Mouse (Mus musculus) limb, embryonic 12.5 days (tissue): ENCODE data around the gene Gm17542. TPM values are rescaled to one million over a fixed set of nuclear protein-coding genes. Genes with fewer than 3 reads are reported as not detected.
"Not testable (repeated sequence)": the region's sequence is repeated elsewhere in the genome, so short reads cannot be mapped to it uniquely, and the experiment has no call there.

Source experiments
- ATAC-seq: fragments of 200-750 bp; cut with Nextera tagmentation; 2 replicates; pipeline ENCODE4 v1.8.0; 2017; ENCODE audit warnings: low read depth, moderate TSS enrichment; ENCODE audit not compliant: insufficient number of reproducible peaks, insufficient read depth, low FRiP score, low TSS enrichment
- H3K27ac ChIP-seq: fragments of 300-500 bp; sonication (generic); 2 replicates; pipeline ENCODE4 v1.5.1; 2016; ENCODE audit warnings: mild to moderate bottlenecking, moderate library complexity
- H3K27me3 ChIP-seq: fragments of 300-500 bp; sonication (generic); 2 replicates; pipeline ENCODE4 v1.6.1; 2016; ENCODE audit warnings: mild to moderate bottlenecking, moderate library complexity
- H3K36me3 ChIP-seq: fragments of 300-500 bp; sonication (generic); 2 replicates; pipeline ENCODE4 v1.6.1; 2016; ENCODE audit warnings: mild to moderate bottlenecking, moderate library complexity
- H3K4me1 ChIP-seq: fragments of 300-500 bp; sonication (generic); replicated peaks from 2 replicates; pipeline ENCODE4 v1.6.1; 2016
- H3K4me2 ChIP-seq: fragments of 300-500 bp; sonication (generic); 2 replicates; pipeline ENCODE4 v1.6.1; 2016; ENCODE audit warnings: mild to moderate bottlenecking, moderate library complexity
- H3K4me3 ChIP-seq: fragments of 300-500 bp; sonication (generic); replicated peaks from 2 replicates; pipeline ENCODE4 v1.5.1; 2016; ENCODE audit warnings: mild to moderate bottlenecking
- H3K9ac ChIP-seq: fragments of 300-500 bp; sonication (generic); replicated peaks from 2 replicates; pipeline ENCODE4 v1.6.1; 2016; ENCODE audit warnings: mild to moderate bottlenecking, moderate library complexity
- H3K9me3 ChIP-seq: fragments of 300-500 bp; sonication (generic); 2 replicates; pipeline ENCODE4 v1.6.1; 2016; ENCODE audit warnings: mild to moderate bottlenecking, moderate library complexity
- WGBS: fragments of 180-500 bp; shearing (Covaris S2); methylation state at CpG from one replicate; pipeline ENCODE4 v1.1.7; 2016; 5-methylcytosine and 5-hydroxymethylcytosine counted together
- polyA plus RNA-seq: library from polyadenylated mRNA; unstranded; fragments of >200 nt; fragmentation: Nextera tagmentation; extraction: Ambion mirVana; gene quantifications from 2 replicates; pipeline ENCODE4 v1.2.1, GENCODE M21; 2016

Gene Gm17542
- polyA plus RNA-seq, result not detected in 2 replicates

DNA sequence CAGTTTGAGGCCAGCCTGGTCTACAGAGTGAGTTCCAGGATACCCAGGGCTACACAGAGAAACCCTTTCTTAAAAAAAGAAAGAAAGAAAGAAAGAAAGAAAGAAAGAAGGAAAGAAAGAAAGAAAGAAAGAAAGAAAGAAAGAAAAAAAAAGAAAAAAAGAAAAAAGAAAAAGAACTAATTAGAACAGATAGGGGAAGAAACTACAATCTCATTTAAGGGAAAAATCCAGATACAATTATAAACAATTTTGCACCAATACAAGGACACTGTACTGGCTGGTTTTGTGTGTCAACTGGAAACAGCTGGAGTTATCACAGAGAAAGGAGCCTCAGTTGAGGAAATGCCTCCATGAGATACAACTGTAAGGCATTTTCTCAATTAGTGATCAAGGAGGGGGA is at the start of gene Gm17542:
Gm17542 (minus strand) TSS at position 101 of the 400 bp plus-strand sequence.
- H3K9me3 ChIP-seq, H3K4me3 ChIP-seq, H3K4me2 ChIP-seq, H3K36me3 ChIP-seq, H3K27ac ChIP-seq, H3K27me3 ChIP-seq, H3K4me1 ChIP-seq, H3K9ac ChIP-seq, ATAC-seq: not testable (repeated sequence)

- H3K4me1 ChIP-seq, result no peaks in the 10 kb centered on the region
- H3K4me2 ChIP-seq, result no peak overlapping the region
- H3K4me3 ChIP-seq, result no peak overlapping the region
- no peaks in the 10 kb centered on the region for H3K9me3 ChIP-seq
- H3K27ac ChIP-seq, result no peak overlapping the region
- H3K9ac ChIP-seq, result no peak overlapping the region
- no peaks in the 10 kb centered on the region for H3K27me3 ChIP-seq
- ATAC-seq, result no peak
- no peaks in the 10 kb centered on the region for H3K36me3 ChIP-seq
Measured at GRCm38 (mm10) chr10:58739779-58740178, 21.8 kb upstream of the Gm17542 start.

DNA sequence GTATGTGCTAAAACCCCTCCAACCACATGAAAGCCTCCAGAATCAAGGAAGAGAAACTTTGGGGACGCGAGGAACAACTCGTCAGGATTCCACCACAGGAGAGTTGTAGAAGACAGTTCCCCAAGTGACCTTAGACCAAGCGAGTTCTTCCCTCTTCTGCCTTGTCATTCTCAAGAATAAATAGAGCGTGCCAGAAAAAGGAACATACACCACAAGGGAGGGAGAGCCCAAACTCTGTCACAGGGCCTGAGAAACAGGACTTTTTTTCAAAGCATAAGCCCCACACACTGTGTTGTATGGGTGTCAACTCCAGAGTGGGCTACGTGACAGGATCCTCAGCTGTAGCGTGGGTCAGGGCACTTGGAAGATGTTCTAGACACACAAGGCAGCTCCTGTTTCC is 20.1 kb upstream of the Gm17542 start:
- Histone ChIP-seq H3K27ac (no peak overlapping the region), H3K9me3 (no peaks in the 10 kb centered on the region), H3K4me1 (no peaks in the 10 kb centered on the region), H3K9ac (no peak overlapping the region), H3K4me2 (no peak overlapping the region), H3K36me3 (no peaks in the 10 kb centered on the region), H3K4me3 (no peak overlapping the region), H3K27me3 (no peaks in the 10 kb centered on the region)
- WGBS, result 87% methylated on average over 7 of the region's 7 CpGs
- no peak for ATAC-seq

DNA sequence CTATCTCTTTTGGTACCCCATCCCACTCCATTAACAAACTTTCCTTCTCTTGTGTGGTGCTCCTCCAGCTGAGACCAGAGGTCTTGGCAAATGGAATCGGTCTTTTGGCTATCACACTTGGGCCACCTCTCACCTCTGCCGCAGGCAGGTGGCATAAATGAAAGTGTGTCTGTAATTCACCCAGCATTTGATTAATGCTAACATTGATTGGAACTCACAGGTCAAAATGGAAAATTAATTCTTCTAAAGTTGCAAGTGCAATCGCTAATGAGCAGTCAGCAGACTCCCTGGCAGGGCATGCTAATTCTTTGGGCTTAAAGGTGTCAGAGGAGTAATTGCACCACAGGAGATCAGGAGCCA is 3.2 kb downstream of the Gm17542 start:
- WGBS, result 35% methylated on average over 3 of the region's 3 CpGs
- Histone ChIP-seq H3K36me3 (no peaks in the 10 kb centered on the region), H3K27ac (no peak overlapping the region), H3K4me3 (peak overlapping the region; percentile 16), H3K4me2 (peak overlapping the region; percentile 46), H3K4me1 (peaks cover 9% of the 10 kb centered on the region), H3K27me3 (no peaks in the 10 kb centered on the region), H3K9me3 (no peaks in the 10 kb centered on the region), H3K9ac (no peak overlapping the region)
- no peak for ATAC-seq

GRCm38 (mm10) chr10:58713855-58714788 is 3.9 kb downstream of the Gm17542 start:
- Histone ChIP-seq H3K27me3 (no peaks in the 10 kb centered on the region), H3K4me1 (peaks cover 9% of the 10 kb centered on the region), H3K36me3 (no peaks in the 10 kb centered on the region), H3K4me3 (peak overlapping the region; percentile 16), H3K4me2 (peak overlapping the region; percentile 46), H3K9ac (no peak overlapping the region), H3K9me3 (no peaks in the 10 kb centered on the region), H3K27ac (no peak overlapping the region)
- ATAC-seq, result no peak
- WGBS, result 30% methylated on average over 24 of the region's 24 CpGs

GRCm38 (mm10) chr10:58713225-58713624 is 4.8 kb downstream of the Gm17542 start:
- Histone ChIP-seq H3K27ac (no peak overlapping the region), H3K9ac (no peak overlapping the region), H3K4me3 (no peak overlapping the region), H3K27me3 (no peaks in the 10 kb centered on the region), H3K36me3 (no peaks in the 10 kb centered on the region), H3K4me1 (peaks cover 9% of the 10 kb centered on the region), H3K4me2 (no peak overlapping the region), H3K9me3 (no peaks in the 10 kb centered on the region)
- WGBS, result 91% methylated on average over 7 of the region's 7 CpGs
- ATAC-seq, result no peak

GRCm38 (mm10) chr10:58709021-58709420 is 9.0 kb downstream of the Gm17542 start:
- Histone ChIP-seq H3K4me2 (no peak overlapping the region), H3K36me3 (no peaks in the 10 kb centered on the region), H3K27ac (no peak overlapping the region), H3K27me3 (no peaks in the 10 kb centered on the region), H3K9ac (no peak overlapping the region), H3K9me3 (0 out of 2 replicates have a peak, but pooled peaks cover 3% of the 10 kb centered on the region), H3K4me3 (no peak overlapping the region), H3K4me1 (peaks cover 5% of the 10 kb centered on the region)
- ATAC-seq, result no peak
- 82% methylated on average over 4 of the region's 4 CpGs for WGBS

DNA sequence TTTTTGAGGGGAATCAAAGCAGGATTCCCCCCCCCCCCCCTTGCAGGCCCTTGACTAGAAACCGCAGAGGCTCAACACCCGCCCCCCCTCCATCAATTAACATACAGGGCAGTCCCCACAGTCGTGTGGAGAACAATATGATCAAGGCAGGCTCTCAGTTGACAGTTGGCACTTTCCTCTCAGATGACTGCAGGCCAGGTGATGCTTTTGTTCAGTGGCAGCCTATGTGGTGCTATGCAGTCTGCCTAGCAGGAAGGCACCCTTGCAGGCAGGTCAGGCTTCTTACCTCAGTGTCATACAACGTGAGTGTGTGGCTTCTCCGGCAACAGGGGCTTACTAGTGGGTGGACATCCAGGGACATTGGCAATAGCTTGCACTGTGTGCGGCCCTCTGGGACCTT is 17.4 kb downstream of the Gm17542 start:
- H3K36me3 ChIP-seq, result no peaks in the 10 kb centered on the region
- no peak overlapping the region for H3K4me2 ChIP-seq
- no peak overlapping the region for H3K27ac ChIP-seq
- no peak overlapping the region for H3K4me3 ChIP-seq
- H3K9ac ChIP-seq, result no peak overlapping the region
- H3K27me3 ChIP-seq, result no peaks in the 10 kb centered on the region
- H3K9me3 ChIP-seq, result 0 out of 2 replicates have a peak, but pooled peaks cover 3% of the 10 kb centered on the region
- 43% methylated on average over 6 of the region's 6 CpGs for WGBS
- 0 out of 2 replicates have a peak, but pooled peaks cover 5% of the 10 kb centered on the region for H3K4me1 ChIP-seq
- ATAC-seq, result no peak

GRCm38 (mm10) chr10:58700160-58700559 is 17.9 kb downstream of the Gm17542 start:
- no peak overlapping the region for H3K4me2 ChIP-seq
- H3K36me3 ChIP-seq, result no peaks in the 10 kb centered on the region
- H3K9me3 ChIP-seq, result 0 out of 2 replicates have a peak, but pooled peaks cover under 1% of the 10 kb centered on the region
- no peak overlapping the region for H3K27ac ChIP-seq
- H3K27me3 ChIP-seq, result no peaks in the 10 kb centered on the region
- 43% methylated on average over 4 of the region's 4 CpGs for WGBS
- H3K4me3 ChIP-seq, result no peak overlapping the region
- no peak overlapping the region for H3K9ac ChIP-seq
- 0 out of 2 replicates have a peak, but pooled peaks cover 5% of the 10 kb centered on the region for H3K4me1 ChIP-seq
- ATAC-seq, result no peak

GRCm38 (mm10) chr10:58698955-58699354 is 19.1 kb downstream of the Gm17542 start:
- Histone ChIP-seq H3K4me3 (no peak overlapping the region), H3K9me3 (no peaks in the 10 kb centered on the region), H3K4me2 (no peak overlapping the region), H3K36me3 (no peaks in the 10 kb centered on the region), H3K27ac (no peak overlapping the region), H3K9ac (no peak overlapping the region), H3K27me3 (no peaks in the 10 kb centered on the region), H3K4me1 (0 out of 2 replicates have a peak, but pooled peaks cover 5% of the 10 kb centered on the region)
- 89% methylated on average over 4 of the region's 4 CpGs for WGBS
- ATAC-seq, result no peak

GRCm38 (mm10) chr10:58691051-58691450 is 27.0 kb downstream of the Gm17542 start:
- Histone ChIP-seq H3K4me3 (no peak overlapping the region), H3K9me3 (no peaks in the 10 kb centered on the region), H3K9ac (no peak overlapping the region), H3K27ac (no peak overlapping the region), H3K4me1 (no peaks in the 10 kb centered on the region), H3K36me3 (no peaks in the 10 kb centered on the region), H3K4me2 (no peak overlapping the region), H3K27me3 (no peaks in the 10 kb centered on the region)
- 68% methylated on average over 6 of the region's 7 CpGs for WGBS
- ATAC-seq, result no peak
